In the genomic region with DNA sequence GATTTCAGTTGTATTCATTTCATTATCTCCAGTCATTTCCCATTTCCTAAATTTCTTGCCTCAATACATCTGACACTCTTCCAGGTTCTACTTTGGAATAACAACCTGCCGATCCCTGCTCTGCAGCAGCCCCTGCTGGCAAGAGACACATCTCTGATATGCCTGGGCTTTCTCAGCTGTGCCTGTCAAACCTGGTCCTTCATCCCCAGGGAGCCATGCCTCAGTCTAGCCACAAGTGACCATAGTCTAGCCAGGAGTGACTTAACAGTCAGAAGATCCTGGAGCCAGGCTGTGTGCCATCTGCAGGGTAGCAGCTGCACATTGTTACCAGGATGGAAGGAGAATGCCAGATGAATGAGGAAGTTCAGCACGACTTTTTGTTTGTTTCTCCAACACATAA, we compare ENCODE assay signal across 9 mouse cellular contexts.
DNase-seq lines count a peak whose midpoint lies in the region; ATAC-seq lines count a peak whose summit lies in the region.
"Had no signal": no experiment of that assay in that cellular context is flagged by ENCODE, and none has a peak within 500 bp of the region (broad histone marks: within the 10 kb centered on the region; RNA-seq: fewer than 3 reads in every experiment).

No protein-coding gene starts in this region.

- H3K4me3 ChIP-seq in limb, embryonic 13.5 days: no peak overlapping the region
- H3K4me3 ChIP-seq in neural tube, embryonic 14.5 days (ENCODE audit: low read depth, low read length): no peak overlapping the region
- H3K4me3 ChIP-seq: erythroblast, embryonic 14.5 days had no signal

- no peak overlapping the region for H3K27ac ChIP-seq in limb, embryonic 13.5 days
- H3K27ac ChIP-seq in neural tube, embryonic 14.5 days (ENCODE audit: low read depth, low read length): no peak overlapping the region

- no peaks in the 10 kb centered on the region for H3K36me3 ChIP-seq in limb, embryonic 13.5 days
- no peaks in the 10 kb centered on the region for H3K36me3 ChIP-seq in neural tube, embryonic 14.5 days (ENCODE audit: control insufficient read depth, insufficient read depth, low read length)

- H3K9ac ChIP-seq in limb, embryonic 13.5 days: no peak overlapping the region
- no peak overlapping the region for H3K9ac ChIP-seq in neural tube, embryonic 14.5 days (replicated peaks; ENCODE audit: low read depth, low read length)

- no peaks in the 10 kb centered on the region for H3K9me3 ChIP-seq in limb, embryonic 13.5 days
- no peaks in the 10 kb centered on the region for H3K9me3 ChIP-seq in neural tube, embryonic 14.5 days (ENCODE audit: control insufficient read depth, low read length)

- H3K4me1 ChIP-seq in limb, embryonic 13.5 days: no peaks in the 10 kb centered on the region
- no peaks in the 10 kb centered on the region for H3K4me1 ChIP-seq in neural tube, embryonic 14.5 days (ENCODE audit: control insufficient read depth, insufficient read depth, low read length)

- peak; percentile 80 to 81 for DNase-seq in cerebellum, postnatal 10 days
- DNase-seq in cerebellum, adult 9-10 months: no peak
- peak; percentile 19 to 30 for DNase-seq in adrenal gland, adult 18-20 months (ENCODE audit: low spot score in 2 of 2)
- DNase-seq in frontal cortex, postnatal 14 days (ENCODE audit: low spot score in 2 of 2): peak; percentile 26 to 51
- DNase-seq in kidney, adult 8-10 months: peak; percentile 50 to 68

- no peaks in the 10 kb centered on the region for H3K27me3 ChIP-seq in limb, embryonic 13.5 days
- H3K27me3 ChIP-seq in neural tube, embryonic 14.5 days (ENCODE audit: control insufficient read depth, insufficient read depth, low read length): no peaks in the 10 kb centered on the region

- WGBS in limb, embryonic 13.5 days: 35% methylated on average over 2 of the region's 2 CpGs
- WGBS in neural tube, embryonic 14.5 days: 42% methylated on average over 2 of the region's 2 CpGs

- 0 out of 2 replicates have a peak, but pooled peaks have one; percentile 40 for ATAC-seq in limb, embryonic 13.5 days (ENCODE audit: low FRiP score, low read depth)
- peak; percentile 60; the same call in 1 of the 2 replicates for ATAC-seq in neural tube, embryonic 14.5 days (ENCODE audit: low read depth)
- no peak for ATAC-seq in CD4-positive, CD25-positive, alpha-beta regulatory T cell, adult 4 months

- no peak overlapping the region for H3K4me2 ChIP-seq in limb, embryonic 13.5 days (replicated peaks)
- no peak overlapping the region for H3K4me2 ChIP-seq in neural tube, embryonic 14.5 days (ENCODE audit: low read depth, low read length)
